12 mouse cellular contexts compared by ENCODE assay signal in the genomic region with DNA sequence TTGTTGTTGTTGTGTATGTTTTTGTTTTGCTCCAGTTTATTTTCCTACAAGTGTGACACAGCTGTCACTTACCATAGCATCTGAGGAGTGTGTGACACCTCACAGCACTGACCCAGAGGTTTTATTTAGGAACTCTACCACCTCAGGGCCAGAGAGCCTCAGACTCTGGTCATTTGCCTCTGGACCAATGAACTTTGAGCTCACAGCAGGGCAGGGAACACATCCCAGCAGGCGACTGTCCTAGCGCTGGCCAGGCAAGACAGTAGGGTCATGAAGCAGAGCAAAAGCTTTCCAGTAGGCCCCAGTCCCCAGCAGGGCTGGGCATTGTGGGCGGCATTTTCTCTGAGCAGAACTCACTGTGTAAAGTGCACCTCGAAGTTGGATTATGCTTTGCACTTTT.
"Had no signal": no experiment of that assay in that cellular context is flagged by ENCODE, and none has a peak within 500 bp of the region (broad histone marks: within the 10 kb centered on the region; RNA-seq: fewer than 3 reads in every experiment).

No protein-coding gene starts in this region.

- H3K9me3 ChIP-seq: limb, embryonic 12.5 days; stomach, embryonic 15.5 days had no signal

- ATAC-seq: intestine, embryonic 16.5 days; lung, postnatal 0 days had no signal

- H3K27ac ChIP-seq: limb, embryonic 12.5 days; liver, embryonic 14.5 days; stomach, embryonic 15.5 days had no signal

- DNase-seq: layer of hippocampus, adult 9-11 months; liver; lung, adult 2 months; lung, postnatal 36 days; midbrain, embryonic 14.5 days; thymus, adult 2 months; thymus, postnatal 25 days had no signal

- H3K9ac ChIP-seq: limb, embryonic 12.5 days; liver, embryonic 14.5 days; stomach, embryonic 15.5 days had no signal

- H3K36me3 ChIP-seq: limb, embryonic 12.5 days; stomach, embryonic 15.5 days had no signal
